Mouse (Mus musculus) brain, embryonic 14.5 days (tissue): ENCODE measurements at regions not wholly inside any gene's neighbourhood (a gene's known extent, or its start where the extent isn't known, plus 50 kb on each side); places are given as distances from the start of the nearest gene placed in this dataset.

Experiments
- CTCF ChIP-seq: fragments of 200-500 bp; IDR thresholded peaks from 2 replicates; pipeline ENCODE4 v1.5.1; 2012; ENCODE audit warnings: inconsistent platforms, mild to moderate bottlenecking, moderate library complexity, borderline replicate concordance; ENCODE audit not compliant: insufficient read depth, insufficient read length; ENCODE audit errors: extremely low read depth
- POLR2A ChIP-seq: fragments of 200-500 bp; IDR thresholded peaks from 2 replicates; pipeline ENCODE4 v1.6.1; 2012; ENCODE audit warnings: mild to moderate bottlenecking, inconsistent platforms, borderline replicate concordance; ENCODE audit not compliant: poor library complexity, insufficient read depth, insufficient read length, severe bottlenecking; ENCODE audit errors: extremely low read depth

- TF ChIP-seq POLR2A (no peak), CTCF (no peak)
Observed at GRCm38 (mm10) chr1:75862757-75863156, 316.7 kb downstream of the Slc4a3 start.
